Mouse (Mus musculus): Measurements from ENCODE around the gene Rassf1. TPM values are rescaled to one million over a fixed set of nuclear protein-coding genes. Genes with fewer than 3 reads are reported as not detected.
"Not testable (repeated sequence)": the region's sequence is repeated elsewhere in the genome, so short reads cannot be mapped to it uniquely, and the experiment has no call there.

The Rassf1 gene
- polyA plus RNA-seq, 3 experiments from 2014 or later, result 77.8 to 84.6 (median 82.3) TPM

GRCm38 (mm10) chr9:107563029-107563581 lies 11.8 kb downstream of the Rassf1 start, which contains the start of gene Tusc2:
Gene Tusc2, plus strand, starts transcription at chr9:107563255.
- ATAC-seq, result peak; percentile 97

- ATAC-seq, result not testable (repeated sequence)
These were observed 14.2 kb downstream of the Rassf1 start for GRCm38 (mm10) chr9:107565556-107565955.

- no peak for ATAC-seq
These were observed 14.8 kb downstream of the Rassf1 start for GRCm38 (mm10) chr9:107566041-107566709.

DNA sequence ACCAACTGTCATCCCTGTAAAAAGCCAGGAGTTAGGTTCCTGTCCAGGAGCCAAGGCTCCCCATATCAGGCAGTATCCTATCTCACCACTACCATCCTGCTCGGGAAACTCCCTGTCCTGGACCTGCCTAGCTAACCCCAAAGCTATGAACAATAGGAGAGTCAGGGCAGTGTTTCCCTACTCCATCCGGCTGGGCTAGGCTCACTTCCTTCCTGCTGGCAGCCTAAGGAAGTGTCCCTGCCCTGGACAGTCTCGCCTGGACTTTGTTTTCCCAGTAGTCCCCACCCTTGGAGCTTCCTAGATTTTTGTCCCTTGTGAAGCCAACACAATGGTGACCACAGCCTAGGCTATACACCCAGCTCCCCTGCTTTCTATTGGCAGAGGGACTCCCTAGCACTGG lies 15.5 kb downstream of the Rassf1 start:
- no peak for ATAC-seq

GRCm38 (mm10) chr9:107567702-107568319 lies 16.5 kb downstream of the Rassf1 start, which contains the start of gene Hyal2:
Gene Hyal2, plus strand, starts transcription at chr9:107567945.
- ATAC-seq, result no peak

- ATAC-seq, result peak; percentile 87
These were observed 17.2 kb downstream of the Rassf1 start for GRCm38 (mm10) chr9:107568331-107569261.

DNA sequence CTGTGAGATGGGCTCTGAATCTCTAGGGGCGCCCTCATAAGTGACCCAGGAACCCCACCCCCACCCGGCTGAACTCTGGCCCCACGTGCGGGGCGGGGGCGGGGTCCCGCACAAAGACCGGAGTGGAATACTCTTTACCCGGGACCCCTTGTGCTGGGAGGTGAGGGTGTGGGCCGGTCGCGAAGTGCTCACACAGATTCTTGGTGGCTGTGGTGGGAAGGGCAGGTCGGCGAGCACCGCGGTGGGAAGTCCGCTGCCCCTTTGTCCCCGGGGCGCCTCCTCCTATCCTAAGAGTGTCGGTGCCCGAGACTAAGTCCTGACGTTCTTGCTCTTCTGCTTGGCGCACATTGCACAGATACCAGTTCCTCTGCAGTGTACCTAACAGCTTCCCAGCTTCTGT lies 17.9 kb downstream of the Rassf1 start:
- peak; percentile 19 for ATAC-seq

DNA sequence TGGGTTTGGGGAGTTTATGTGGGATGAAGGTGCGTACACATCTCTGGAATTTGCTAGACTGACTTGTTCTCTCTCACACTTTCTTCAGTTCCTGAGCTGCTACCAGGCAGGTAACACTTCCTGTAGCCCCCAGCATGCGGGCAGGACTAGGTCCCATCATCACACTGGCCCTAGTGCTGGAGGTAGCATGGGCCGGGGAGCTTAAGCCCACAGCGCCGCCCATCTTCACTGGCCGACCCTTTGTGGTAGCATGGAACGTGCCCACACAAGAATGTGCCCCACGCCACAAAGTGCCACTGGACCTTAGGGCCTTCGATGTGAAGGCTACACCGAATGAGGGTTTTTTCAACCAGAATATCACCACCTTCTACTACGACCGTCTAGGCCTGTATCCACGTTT lies 18.7 kb downstream of the Rassf1 start:
- ATAC-seq, result no peak

DNA sequence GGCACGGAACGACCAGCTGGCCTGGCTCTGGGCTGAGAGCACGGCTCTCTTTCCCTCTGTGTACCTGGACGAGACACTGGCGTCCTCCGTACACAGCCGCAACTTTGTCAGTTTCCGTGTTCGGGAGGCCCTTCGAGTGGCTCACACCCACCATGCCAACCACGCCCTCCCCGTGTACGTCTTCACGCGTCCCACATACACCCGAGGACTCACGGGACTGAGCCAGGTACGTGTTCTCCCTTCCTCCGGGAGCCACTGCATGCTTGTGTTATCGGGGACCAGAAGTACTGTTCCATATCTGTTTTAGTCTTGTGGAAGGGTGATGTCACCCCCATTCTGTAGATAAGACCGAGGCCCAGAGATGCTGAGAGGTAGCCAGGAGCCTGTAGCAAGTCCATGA lies 19.5 kb downstream of the Rassf1 start:
- no peak for ATAC-seq

- ATAC-seq, result no peak
These were observed 20.4 kb downstream of the Rassf1 start for GRCm38 (mm10) chr9:107571534-107572326.

- no peak for ATAC-seq
These were observed 20.9 kb downstream of the Rassf1 start for GRCm38 (mm10) chr9:107572327-107572662.

GRCm38 (mm10) chr9:107573774-107574173 lies 22.4 kb downstream of the Rassf1 start:
- ATAC-seq, result not testable (repeated sequence)

GRCm38 (mm10) chr9:107575579-107576356 lies 24.4 kb downstream of the Rassf1 start:
- ATAC-seq, result no peak

DNA sequence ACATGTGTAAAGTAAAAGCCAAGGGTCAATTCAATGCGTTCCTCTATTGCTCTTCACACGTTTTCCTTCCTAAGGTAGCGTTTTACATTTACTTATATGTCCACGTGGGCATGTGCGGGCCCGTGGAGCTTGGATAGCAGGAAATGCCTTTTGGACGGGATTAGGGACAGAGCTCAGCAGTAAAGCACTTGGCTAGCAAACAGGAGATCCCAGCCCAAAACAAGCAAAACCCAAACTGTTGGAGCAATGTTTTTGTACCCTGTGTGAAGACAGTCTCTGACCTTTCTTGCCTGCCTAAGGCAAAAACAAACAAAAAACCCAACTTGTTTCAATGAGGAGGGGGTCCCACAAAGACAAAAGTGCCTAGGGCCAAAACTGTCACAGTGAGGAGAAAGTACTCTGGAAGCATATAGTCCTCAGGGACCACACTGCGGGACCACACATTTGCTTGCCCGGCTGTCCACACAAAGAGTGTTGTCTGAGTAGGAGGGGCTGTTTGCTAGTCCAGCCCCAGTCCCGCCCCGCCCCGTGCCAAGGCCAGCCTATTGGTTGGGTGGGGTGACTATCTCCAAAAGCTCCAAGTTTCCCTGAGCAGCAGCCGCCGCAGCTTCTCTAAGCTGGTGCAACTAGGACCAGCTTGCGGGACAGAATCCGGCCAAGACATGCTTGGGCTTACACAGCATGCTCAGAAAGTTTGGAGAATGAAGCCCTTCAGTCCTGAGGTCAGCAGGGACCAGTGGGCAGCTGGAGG lies 25.2 kb downstream of the Rassf1 start, which contains the start of gene Hyal1:
TSS of gene Hyal1 (plus strand) at position 571 of the 751 bp plus-strand sequence.
- ATAC-seq, result no peak

- no peak for ATAC-seq
These were observed 26.5 kb downstream of the Rassf1 start for GRCm38 (mm10) chr9:107577871-107578270.

DNA sequence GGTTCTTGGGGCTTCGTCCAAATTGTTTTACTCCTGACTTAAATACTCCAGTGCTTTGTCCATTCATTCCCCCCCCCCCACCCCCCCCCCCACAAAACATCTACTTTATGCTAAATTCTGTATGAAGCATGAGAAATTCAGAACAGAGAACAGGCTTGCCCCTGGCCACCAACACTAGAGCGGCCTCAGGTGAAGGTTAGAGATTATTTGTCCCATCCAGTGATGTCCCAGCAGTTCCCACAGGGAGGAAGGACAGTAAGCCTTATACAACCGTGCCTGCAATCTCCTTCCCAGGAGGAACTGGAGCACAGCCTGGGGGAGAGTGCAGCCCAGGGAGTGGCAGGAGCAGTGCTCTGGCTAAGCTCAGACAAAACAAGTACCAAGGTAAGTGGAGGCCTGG lies 27.2 kb downstream of the Rassf1 start, which contains the start of gene Naa80:
TSS of gene Naa80 (plus strand) at position 301 of the 400 bp plus-strand sequence.
- ATAC-seq, result no peak

DNA sequence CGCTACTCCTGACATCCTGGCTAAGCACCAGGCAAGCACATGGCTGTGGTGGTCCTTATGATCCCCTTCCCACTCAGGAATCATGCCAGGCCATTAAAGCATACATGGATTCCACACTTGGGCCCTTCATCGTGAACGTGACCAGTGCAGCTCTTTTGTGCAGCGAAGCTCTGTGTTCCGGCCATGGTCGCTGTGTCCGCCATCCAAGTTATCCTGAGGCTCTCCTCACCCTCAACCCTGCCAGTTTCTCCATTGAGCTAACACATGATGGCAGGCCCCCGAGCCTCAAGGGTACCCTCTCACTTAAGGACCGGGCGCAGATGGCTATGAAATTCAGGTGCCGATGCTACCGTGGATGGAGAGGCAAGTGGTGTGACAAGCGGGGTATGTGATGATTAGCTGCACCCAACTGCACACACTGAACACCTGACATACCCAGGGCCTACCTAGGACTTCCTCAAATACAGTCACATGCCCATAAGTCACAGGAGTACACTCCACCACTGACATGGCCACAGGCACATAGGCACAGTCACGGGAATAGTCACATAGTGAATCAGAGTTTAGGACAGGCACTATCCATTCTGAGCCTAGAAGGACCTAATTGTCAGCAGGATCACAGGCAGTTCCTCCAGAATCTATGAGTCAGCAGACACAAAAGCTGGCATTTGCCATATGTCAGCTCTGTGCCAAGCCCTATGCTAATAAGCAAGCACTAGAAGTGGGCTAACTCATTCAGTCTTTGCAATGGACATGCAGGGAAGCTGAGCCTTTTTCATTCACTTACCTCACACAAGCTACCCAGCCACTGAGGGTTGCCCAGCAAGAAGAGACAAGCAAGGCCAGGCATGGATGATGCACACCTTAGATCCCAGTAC lies 27.9 kb downstream of the Rassf1 start:
- ATAC-seq, result no peak

DNA sequence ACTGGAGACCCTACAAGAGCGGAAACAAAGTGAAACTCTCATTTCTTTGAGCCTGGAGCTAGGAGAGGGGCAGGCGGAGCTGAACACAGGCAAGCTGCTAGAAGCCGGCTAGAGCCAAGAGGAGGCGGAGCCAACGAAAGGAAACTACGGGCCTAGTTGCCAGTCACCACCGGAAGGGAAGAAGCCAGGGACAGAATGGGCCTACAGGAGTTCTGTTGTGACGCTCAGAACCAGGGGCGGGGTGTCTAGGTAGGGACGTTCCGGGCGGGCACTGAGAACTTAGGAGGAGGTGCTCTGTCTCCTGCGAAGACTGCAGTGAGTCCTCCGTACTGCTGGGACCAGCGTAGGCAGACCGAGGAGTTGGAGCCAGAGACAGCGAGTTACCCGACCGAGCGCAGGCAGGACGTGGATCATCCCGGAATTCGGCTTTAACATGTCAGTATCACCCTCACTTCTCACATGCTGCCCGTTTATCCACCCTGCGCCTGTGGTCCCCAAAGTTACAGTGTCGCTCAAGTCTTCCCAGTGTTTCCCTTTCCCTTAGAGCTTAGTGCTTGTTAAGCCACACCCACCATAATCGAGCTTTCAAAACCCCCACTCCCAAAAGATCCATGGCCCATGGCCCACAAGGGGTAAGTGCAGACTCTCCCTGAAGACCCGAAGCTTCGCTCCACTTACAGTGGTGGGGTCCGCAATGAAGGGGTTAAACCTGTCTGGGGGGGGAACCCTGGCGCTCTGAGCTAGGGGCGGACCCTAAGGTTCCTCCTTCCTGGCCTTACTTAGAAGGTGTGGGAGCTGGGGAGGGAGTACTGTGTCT lies 29.4 kb downstream of the Rassf1 start, which contains the start of gene Hyal3:
TSS of gene Hyal3 (plus strand) at position 318 of the 817 bp plus-strand sequence.
- ATAC-seq, result peak; percentile 94
